Mouse (Mus musculus) embryonic fibroblast, embryonic 13.5 days (primary cell): ENCODE data around the gene Man1a2.

Source experiments
- CTCF ChIP-seq: IDR thresholded peaks from 2 replicates; pipeline ENCODE4 v1.5.1; 2011; ENCODE audit warnings: mild to moderate bottlenecking, control low read depth, low read length, moderate library complexity, borderline replicate concordance; ENCODE audit not compliant: insufficient read depth
- POLR2A ChIP-seq: IDR thresholded peaks from 2 replicates; pipeline ENCODE4 v1.6.1; 2011; ENCODE audit warnings: low read depth, mild to moderate bottlenecking, control low read depth, low read length, moderate library complexity

- no peak for TF ChIP-seq POLR2A
- TF ChIP-seq CTCF = no peak
Observed at GRCm38 (mm10) chr3:100533429-100533828, 151.9 kb downstream of the Man1a2 start.
